Mouse (Mus musculus) heart, embryonic 12.5 days (tissue): ENCODE measurements at regions not wholly inside any gene's neighbourhood (a gene's known extent, or its start where the extent isn't known, plus 50 kb on each side); places are given as distances from the start of the nearest gene placed in this dataset.

Experiments used
- ATAC-seq: fragments of 200-750 bp; cut with Nextera tagmentation; 2 replicates; pipeline ENCODE4 v1.8.0; 2017; ENCODE audit warnings: moderate TSS enrichment, moderate library complexity; ENCODE audit not compliant: insufficient number of reproducible peaks, low FRiP score
- H3K27ac ChIP-seq: fragments of 300-500 bp; sonication (generic); 2 replicates; pipeline ENCODE4 v1.5.1; 2016; ENCODE audit warnings: mild to moderate bottlenecking, moderate library complexity; ENCODE audit not compliant: poor library complexity, severe bottlenecking
- H3K27me3 ChIP-seq: fragments of 300-500 bp; sonication (generic); replicated peaks from 2 replicates; pipeline ENCODE4 v1.6.1; 2016; ENCODE audit warnings: mild to moderate bottlenecking, moderate library complexity
- H3K36me3 ChIP-seq: fragments of 300-500 bp; sonication (generic); 2 replicates; pipeline ENCODE4 v1.6.1; 2016; ENCODE audit warnings: mild to moderate bottlenecking, moderate library complexity
- H3K4me1 ChIP-seq: fragments of 300-500 bp; sonication (generic); replicated peaks from 2 replicates; pipeline ENCODE4 v1.6.1; 2016; ENCODE audit warnings: mild to moderate bottlenecking
- H3K4me2 ChIP-seq: fragments of 300-500 bp; sonication (generic); 2 replicates; pipeline ENCODE4 v1.6.1; 2016; ENCODE audit warnings: mild to moderate bottlenecking, moderate library complexity
- H3K4me3 ChIP-seq: fragments of 300-500 bp; sonication (generic); 2 replicates; pipeline ENCODE4 v1.5.1; 2016; ENCODE audit warnings: mild to moderate bottlenecking
- H3K9ac ChIP-seq: fragments of 300-500 bp; sonication (generic); 2 replicates; pipeline ENCODE4 v1.6.1; 2016; ENCODE audit warnings: mild to moderate bottlenecking, moderate library complexity
- H3K9me3 ChIP-seq: fragments of 300-500 bp; sonication (generic); replicated peaks from 2 replicates; pipeline ENCODE4 v1.6.1; 2016; ENCODE audit warnings: mild to moderate bottlenecking, moderate library complexity
- WGBS: fragments of 180-500 bp; shearing (Covaris S2); methylation state at CpG from one replicate; pipeline ENCODE4 v1.1.7; 2016; 5-methylcytosine and 5-hydroxymethylcytosine counted together

DNA sequence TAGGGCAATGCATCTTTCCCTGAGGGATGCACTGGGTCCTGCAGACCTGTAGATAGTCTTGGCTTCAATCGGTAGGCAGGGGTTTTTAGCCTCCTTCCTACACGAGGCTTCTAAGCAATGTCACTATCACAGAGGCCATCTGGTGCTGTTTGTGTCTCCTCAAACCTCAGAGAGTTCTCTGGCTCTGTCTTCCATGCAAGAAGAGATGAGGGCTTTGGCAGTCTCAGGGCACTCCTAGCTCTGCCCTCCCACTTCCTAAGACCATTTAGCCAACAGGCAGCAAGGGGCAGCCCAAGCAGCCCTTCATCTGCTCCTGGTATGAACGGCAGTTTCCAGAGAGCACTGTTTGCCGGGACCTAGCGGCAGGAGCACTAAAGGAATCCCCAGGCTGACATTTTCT is 122.6 kb downstream of the Aipl1 start:
- H3K4me2 ChIP-seq: no peak overlapping the region
- no peak overlapping the region for H3K4me3 ChIP-seq
- H3K36me3 ChIP-seq: no peaks in the 10 kb centered on the region
- ATAC-seq: no peak
- no peak overlapping the region for H3K9ac ChIP-seq
- no peaks in the 10 kb centered on the region for H3K9me3 ChIP-seq
- no peaks in the 10 kb centered on the region for H3K27me3 ChIP-seq
- WGBS: 51% methylated on average over 5 of the region's 5 CpGs
- no peak overlapping the region for H3K27ac ChIP-seq
- no peaks in the 10 kb centered on the region for H3K4me1 ChIP-seq

DNA sequence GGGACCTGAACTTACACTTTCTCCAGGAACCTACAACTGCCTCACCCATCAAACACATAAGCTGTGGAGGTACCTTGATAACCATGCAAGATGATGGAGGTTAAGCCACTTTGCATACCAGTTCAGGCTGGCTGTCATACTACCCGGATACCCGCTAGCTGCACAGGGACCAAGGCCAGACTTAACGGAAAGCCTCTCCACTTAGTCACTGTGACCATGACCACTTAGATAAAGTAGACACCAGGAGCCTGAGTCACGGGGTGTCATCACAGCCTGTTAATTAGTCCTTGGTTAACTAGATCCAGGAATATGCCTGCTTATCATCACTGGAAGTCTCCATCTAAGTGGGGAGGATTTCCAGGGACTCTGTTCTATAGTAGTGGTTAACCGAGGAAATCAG is 124.7 kb downstream of the Aipl1 start:
- H3K9me3 ChIP-seq: no peaks in the 10 kb centered on the region
- H3K4me1 ChIP-seq: no peaks in the 10 kb centered on the region
- no peak for ATAC-seq
- H3K27me3 ChIP-seq: no peaks in the 10 kb centered on the region
- H3K4me2 ChIP-seq: no peak overlapping the region
- H3K4me3 ChIP-seq: no peak overlapping the region
- 75% methylated on average over 5 of the region's 5 CpGs for WGBS
- no peak overlapping the region for H3K9ac ChIP-seq
- no peak overlapping the region for H3K27ac ChIP-seq
- no peaks in the 10 kb centered on the region for H3K36me3 ChIP-seq

DNA sequence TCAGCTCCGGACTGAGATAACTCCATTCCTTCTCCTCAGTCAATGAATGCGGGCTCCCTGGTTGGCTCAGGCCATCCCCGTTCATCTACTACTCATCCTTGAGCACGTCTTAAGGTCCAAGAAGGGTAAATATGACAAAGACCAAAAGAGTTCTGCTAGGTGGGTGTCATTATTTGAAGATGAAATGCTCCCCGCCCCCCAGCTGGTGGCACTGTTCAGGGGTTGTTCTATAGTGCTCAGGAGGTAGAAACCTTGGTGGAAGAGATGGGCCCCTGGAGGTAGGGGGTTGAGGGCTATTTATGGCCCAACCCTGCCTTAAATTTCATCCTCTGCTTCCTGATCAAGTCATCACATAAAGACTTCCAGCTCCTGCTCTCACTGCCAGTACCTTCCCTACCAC is 126.0 kb downstream of the Aipl1 start:
- no peak for ATAC-seq
- 81% methylated on average over 5 of the region's 5 CpGs for WGBS
- H3K4me2 ChIP-seq: no peak overlapping the region

DNA sequence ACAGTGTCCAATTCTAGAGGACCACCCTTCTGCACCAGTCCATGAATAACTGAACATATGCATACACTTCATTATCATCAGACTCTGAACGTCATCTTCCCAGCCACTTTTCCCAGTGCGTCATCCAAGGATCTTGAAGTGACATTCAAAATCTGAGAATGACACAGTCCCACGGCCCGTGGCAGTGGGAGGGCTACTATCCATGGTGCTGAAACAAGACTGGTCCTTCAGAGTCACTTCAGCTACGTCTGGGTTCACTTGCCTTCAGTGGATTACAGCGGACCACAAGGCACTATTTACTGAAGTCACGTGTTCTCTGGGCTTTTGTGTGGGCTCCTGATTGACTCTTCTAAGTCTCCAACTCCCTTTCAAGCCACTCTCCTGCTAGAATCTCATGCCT is 128.7 kb downstream of the Aipl1 start:
- Histone ChIP-seq H3K36me3 (no peaks in the 10 kb centered on the region), H3K4me1 (no peaks in the 10 kb centered on the region), H3K9me3 (no peaks in the 10 kb centered on the region), H3K27ac (no peak overlapping the region), H3K4me3 (no peak overlapping the region), H3K27me3 (no peaks in the 10 kb centered on the region), H3K4me2 (no peak overlapping the region), H3K9ac (no peak overlapping the region)
- 37% methylated on average over 7 of the region's 7 CpGs for WGBS
- ATAC-seq: no peak

More for the DNA sequence above, 126.0 kb downstream of the Aipl1 start:
- Histone ChIP-seq H3K36me3 (no peaks in the 10 kb centered on the region), H3K9ac (no peak overlapping the region), H3K27ac (no peak overlapping the region), H3K9me3 (no peaks in the 10 kb centered on the region), H3K4me1 (no peaks in the 10 kb centered on the region), H3K27me3 (no peaks in the 10 kb centered on the region), H3K4me3 (no peak overlapping the region)

- H3K9ac ChIP-seq: no peak overlapping the region
- no peak overlapping the region for H3K27ac ChIP-seq
- H3K4me3 ChIP-seq: no peak overlapping the region
- H3K36me3 ChIP-seq: no peaks in the 10 kb centered on the region
- H3K9me3 ChIP-seq: no peaks in the 10 kb centered on the region
- ATAC-seq: no peak
- H3K27me3 ChIP-seq: no peaks in the 10 kb centered on the region
- no peaks in the 10 kb centered on the region; the same call in 1 of the 2 replicates for H3K4me1 ChIP-seq
- 5% methylated on average over 2 of the region's 2 CpGs for WGBS
- no peak overlapping the region; the same call in 1 of the 2 replicates for H3K4me2 ChIP-seq
Observed at GRCm38 (mm10) chr11:71903020-71903410, 134.3 kb downstream of the Aipl1 start.

DNA sequence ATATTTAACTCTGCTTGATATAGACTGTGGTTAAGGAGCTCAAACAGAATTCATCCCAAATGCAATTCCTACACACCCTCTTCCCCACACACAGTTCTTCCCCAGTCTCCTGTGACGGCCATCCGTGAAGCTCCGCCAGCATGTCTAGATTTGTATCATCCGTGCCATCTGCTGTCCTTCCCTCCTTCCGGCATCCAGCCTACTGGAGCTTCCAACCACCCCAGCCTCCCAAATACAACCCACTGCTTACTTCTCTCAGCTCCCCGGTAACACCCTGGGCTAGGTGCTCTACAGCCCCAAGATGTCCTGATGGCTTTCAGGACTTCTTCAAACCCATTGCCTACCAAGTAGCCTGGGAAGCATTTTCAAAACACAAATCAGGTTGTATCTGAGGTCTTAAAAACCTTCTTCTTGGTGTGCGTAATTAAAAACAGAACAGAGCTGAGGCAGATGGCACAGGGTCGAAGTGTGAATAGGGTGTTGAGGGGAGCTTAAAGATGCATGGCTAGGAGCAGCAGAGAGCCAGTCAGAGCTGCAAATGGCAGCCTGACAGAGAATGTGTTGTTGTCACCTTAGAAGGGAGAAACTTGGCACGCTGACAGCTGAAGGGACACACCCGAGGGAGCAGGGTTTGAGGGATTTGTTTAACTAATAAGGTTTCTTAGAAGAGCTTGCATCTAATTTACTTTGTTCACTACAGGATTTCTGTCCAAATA is 134.8 kb downstream of the Aipl1 start:
- H3K4me3 ChIP-seq: no peak overlapping the region
- no peak overlapping the region for H3K4me2 ChIP-seq
- H3K27me3 ChIP-seq: no peaks in the 10 kb centered on the region
- no peak for ATAC-seq
- H3K27ac ChIP-seq: no peak overlapping the region
- 45% methylated on average over 10 of the region's 10 CpGs for WGBS
- no peaks in the 10 kb centered on the region for H3K36me3 ChIP-seq
- no peaks in the 10 kb centered on the region for H3K9me3 ChIP-seq
- H3K4me1 ChIP-seq: no peaks in the 10 kb centered on the region; the same call in 1 of the 2 replicates
- H3K9ac ChIP-seq: no peak overlapping the region

DNA sequence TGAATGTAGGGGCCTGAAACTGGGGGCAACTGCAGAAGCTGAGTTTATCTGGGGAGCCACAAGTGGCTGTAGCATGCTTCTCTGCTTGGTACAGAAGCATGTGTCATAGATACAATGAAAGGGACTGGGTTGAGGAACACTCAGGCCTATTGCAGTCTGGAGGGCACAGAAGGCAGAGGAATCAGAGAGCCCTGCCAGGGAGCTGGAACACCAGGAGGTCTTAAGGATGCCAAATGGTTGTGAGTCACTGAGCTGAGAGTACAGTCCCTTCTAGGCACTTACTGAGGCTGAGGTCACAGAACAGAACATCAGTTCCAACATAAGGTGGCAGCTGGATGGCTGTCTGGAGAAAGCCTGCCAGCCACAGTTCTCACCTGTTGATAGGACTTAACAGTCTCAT is 136.5 kb downstream of the Aipl1 start:
- Histone ChIP-seq H3K36me3 (no peaks in the 10 kb centered on the region), H3K4me3 (no peak overlapping the region), H3K4me2 (no peak overlapping the region), H3K27ac (no peak overlapping the region), H3K27me3 (no peaks in the 10 kb centered on the region), H3K4me1 (no peaks in the 10 kb centered on the region; the same call in 1 of the 2 replicates), H3K9me3 (no peaks in the 10 kb centered on the region), H3K9ac (no peak overlapping the region)
- no peak for ATAC-seq

DNA sequence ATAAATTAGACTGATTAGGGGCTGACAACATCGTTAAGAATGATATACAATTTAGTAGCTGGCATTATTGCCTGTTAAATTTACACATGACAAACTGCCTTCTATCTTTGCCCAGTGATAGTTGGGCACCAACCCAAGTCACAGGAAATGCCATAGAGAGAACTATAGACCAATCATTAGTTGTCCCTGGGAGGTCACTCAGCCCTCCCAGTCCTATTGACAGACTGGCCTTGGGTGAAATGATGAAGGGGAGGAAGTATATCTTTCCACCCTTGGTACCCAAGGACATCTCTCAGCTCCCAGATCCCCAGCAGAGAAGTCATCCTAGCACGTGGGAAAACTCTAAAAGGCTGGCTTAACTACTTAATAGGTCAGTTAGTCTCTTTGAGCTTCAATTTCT is 139.8 kb downstream of the Aipl1 start:
- Histone ChIP-seq H3K4me1 (no peaks in the 10 kb centered on the region; the same call in 1 of the 2 replicates), H3K27me3 (no peaks in the 10 kb centered on the region), H3K36me3 (no peaks in the 10 kb centered on the region), H3K4me3 (no peak overlapping the region), H3K9me3 (no peaks in the 10 kb centered on the region), H3K4me2 (no peak overlapping the region), H3K27ac (no peak overlapping the region), H3K9ac (no peak overlapping the region)
- WGBS: 52% methylated on average over 2 of the region's 2 CpGs
- ATAC-seq: no peak

- ATAC-seq: no peak
- Histone ChIP-seq H3K27me3 (no peaks in the 10 kb centered on the region), H3K4me1 (no peaks in the 10 kb centered on the region), H3K4me3 (no peak overlapping the region), H3K27ac (no peak overlapping the region), H3K9me3 (no peaks in the 10 kb centered on the region), H3K9ac (no peak overlapping the region), H3K4me2 (no peak overlapping the region), H3K36me3 (no peaks in the 10 kb centered on the region)
- WGBS: 49% methylated on average over 3 of the region's 3 CpGs
Observed at GRCm38 (mm10) chr11:71897141-71897540, 140.2 kb downstream of the Aipl1 start.

- Histone ChIP-seq H3K36me3 (no peaks in the 10 kb centered on the region), H3K27me3 (no peaks in the 10 kb centered on the region), H3K4me3 (no peak overlapping the region), H3K4me1 (no peaks in the 10 kb centered on the region), H3K4me2 (no peak overlapping the region), H3K27ac (no peak overlapping the region), H3K9ac (no peak overlapping the region), H3K9me3 (no peaks in the 10 kb centered on the region)
- WGBS: 78% methylated on average over 1 of the region's 1 CpGs
- ATAC-seq: no peak
Observed at GRCm38 (mm10) chr11:71891181-71891580, 141.5 kb downstream of the Wscd1 start.

- ATAC-seq: no peak
- no peaks in the 10 kb centered on the region for H3K9me3 ChIP-seq
- H3K27me3 ChIP-seq: no peaks in the 10 kb centered on the region
- no peaks in the 10 kb centered on the region for H3K4me1 ChIP-seq
- H3K9ac ChIP-seq: no peak overlapping the region
- no peaks in the 10 kb centered on the region for H3K36me3 ChIP-seq
- WGBS: 83% methylated on average over 4 of the region's 4 CpGs
- no peak overlapping the region for H3K27ac ChIP-seq
- no peak overlapping the region for H3K4me2 ChIP-seq
- no peak overlapping the region for H3K4me3 ChIP-seq
Observed at GRCm38 (mm10) chr11:71889161-71889560, 139.4 kb downstream of the Wscd1 start.

GRCm38 (mm10) chr11:71887211-71887610 is 137.5 kb downstream of the Wscd1 start:
- H3K27ac ChIP-seq: no peak overlapping the region
- WGBS: 71% methylated on average over 4 of the region's 4 CpGs
- no peak for ATAC-seq
- no peak overlapping the region for H3K9ac ChIP-seq
- no peaks in the 10 kb centered on the region for H3K36me3 ChIP-seq
- H3K27me3 ChIP-seq: no peaks in the 10 kb centered on the region
- H3K4me2 ChIP-seq: no peak overlapping the region
- H3K9me3 ChIP-seq: no peaks in the 10 kb centered on the region
- no peaks in the 10 kb centered on the region for H3K4me1 ChIP-seq
- no peak overlapping the region for H3K4me3 ChIP-seq
